Mouse (Mus musculus) G1E (cell line): ENCODE data around the gene Xlr5b. TPM values are rescaled to one million over a fixed set of nuclear protein-coding genes. Genes with fewer than 3 reads are reported as not detected.
"Not testable (repeated sequence)": the region's sequence is repeated elsewhere in the genome, so short reads cannot be mapped to it uniquely, and the experiment has no call there.

Experiments
- ATAC-seq: 2 replicates; pipeline ENCODE4 v1.8.0; 2016; ENCODE audit warnings: mild to moderate bottlenecking; ENCODE audit not compliant: insufficient number of reproducible peaks, poor library complexity, low FRiP score, severe bottlenecking; ENCODE audit errors: extremely low read depth
- DNase-seq: peaks from one replicate; pipeline ENCODE4 v3.0.0; 2012; ENCODE audit warnings: low spot score
- H3K27me3 ChIP-seq: 2 replicates; pipeline ENCODE4 v1.6.1; 2012; ENCODE audit warnings: mild to moderate bottlenecking, low read length, inconsistent platforms; ENCODE audit not compliant: insufficient read depth
- H3K36me3 ChIP-seq: replicated peaks from 2 replicates; pipeline ENCODE3; 2012; ENCODE audit warnings: mild to moderate bottlenecking, inconsistent platforms
- H3K4me1 ChIP-seq: 2 replicates; pipeline ENCODE4 v1.6.1; 2012; ENCODE audit warnings: low read depth, low read length, inconsistent platforms, mixed read lengths; ENCODE audit not compliant: insufficient read depth
- H3K4me3 ChIP-seq: 2 replicates; pipeline ENCODE4 v1.5.1; 2012; ENCODE audit warnings: low read depth, mild to moderate bottlenecking, inconsistent platforms, low read length, moderate library complexity, mixed read lengths
- H3K9me3 ChIP-seq: replicated peaks from 2 replicates; pipeline ENCODE4 v1.6.1; 2012; ENCODE audit warnings: inconsistent platforms
- polyA plus RNA-seq: library from polyadenylated mRNA; stranded (reverse); fragments of >175 nt; gene quantifications from 2 replicates; pipeline ENCODE4 v1.2.3, GENCODE M21; 2012
- total RNA-seq, 2 experiments: library from RNA; stranded (forward) in 1 of 2; stranded (reverse) in 1 of 2; fragments of 200-1000 nt in 1 of 2; fragments of >200 nt in 1 of 2; fragmentation: Nextera tagmentation in 1 of 2; gene quantifications; 2 replicates each; pipeline ENCODE4 v1.2.3; 2014 to 2017

Xlr5b gene
- total RNA-seq (2014; fragmentation: Nextera tagmentation) = not detected in 2 replicates
- total RNA-seq (2017) = not detected in 2 replicates
- polyA plus RNA-seq = not detected in 2 replicates

GRCm38 (mm10) chrX:73148496-73148895, at the start of gene Xlr5b:
Xlr5b (plus strand) TSS chrX:73148796.
- not testable (repeated sequence) for DNase-seq, H3K36me3 ChIP-seq, ATAC-seq, H3K4me3 ChIP-seq, H3K4me1 ChIP-seq, H3K27me3 ChIP-seq, H3K9me3 ChIP-seq

- not testable (repeated sequence) for ATAC-seq, H3K36me3 ChIP-seq, H3K4me3 ChIP-seq, DNase-seq, H3K27me3 ChIP-seq, H3K9me3 ChIP-seq, H3K4me1 ChIP-seq
These were observed 31.8 kb upstream of the Xlr5b start, which contains the start of gene Gm14685 for GRCm38 (mm10) chrX:73116747-73117146. Gm14685 (plus strand) TSS chrX:73117047.

GRCm38 (mm10) chrX:73122859-73123829, 25.5 kb upstream of the Xlr5b start:
- H3K4me1 ChIP-seq, H3K27me3 ChIP-seq, DNase-seq, ATAC-seq, H3K9me3 ChIP-seq, H3K4me3 ChIP-seq, H3K36me3 ChIP-seq: not testable (repeated sequence)

DNA sequence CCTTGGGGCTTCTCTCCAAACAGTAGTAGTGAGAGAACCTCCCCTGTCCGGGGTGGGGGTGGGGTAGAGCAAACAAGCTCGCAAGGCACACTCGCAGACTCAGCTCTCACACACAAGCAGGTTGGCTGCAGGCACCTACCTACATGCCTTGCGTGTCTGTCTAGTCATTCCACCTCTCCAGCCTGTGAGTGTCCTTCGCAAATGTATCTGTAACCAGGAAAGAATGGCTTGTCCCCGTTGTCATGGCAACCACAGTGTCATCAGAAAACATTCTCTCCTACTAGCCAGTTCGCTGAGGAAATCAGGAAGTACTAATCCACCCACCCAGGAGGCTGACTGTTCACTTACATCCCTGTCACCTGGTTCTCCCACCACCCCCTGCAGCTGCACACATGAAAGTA, 5.4 kb upstream of the Xlr5b start:
- not testable (repeated sequence) for H3K4me3 ChIP-seq, H3K9me3 ChIP-seq, ATAC-seq, DNase-seq, H3K27me3 ChIP-seq, H3K36me3 ChIP-seq, H3K4me1 ChIP-seq

DNA sequence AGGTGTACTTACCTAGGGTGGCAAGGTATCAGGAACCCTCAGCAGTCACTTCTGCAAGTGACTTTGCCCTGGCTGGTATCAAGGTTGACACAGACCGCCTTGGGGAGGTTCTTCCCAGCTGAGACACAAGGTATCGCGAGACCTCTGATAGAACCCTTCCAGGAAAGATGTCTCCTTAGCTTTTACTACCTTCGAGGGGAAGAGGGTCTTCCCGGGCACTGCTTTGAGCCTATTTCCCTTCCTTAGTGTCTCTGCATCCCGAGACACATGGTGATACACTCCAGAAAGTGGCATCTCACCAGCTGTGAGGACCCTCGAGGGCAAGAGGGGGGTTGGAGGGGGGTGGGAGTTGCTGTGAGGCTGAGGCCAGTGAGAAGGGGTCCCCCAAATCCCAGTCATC, 754 bp downstream of the Xlr5b start, which contains the start of gene DXBay18:
Gene DXBay18, minus strand, starts transcription at position 101 of the 400 bp plus-strand sequence.
- not testable (repeated sequence) for ATAC-seq, H3K27me3 ChIP-seq, H3K4me3 ChIP-seq

DNA sequence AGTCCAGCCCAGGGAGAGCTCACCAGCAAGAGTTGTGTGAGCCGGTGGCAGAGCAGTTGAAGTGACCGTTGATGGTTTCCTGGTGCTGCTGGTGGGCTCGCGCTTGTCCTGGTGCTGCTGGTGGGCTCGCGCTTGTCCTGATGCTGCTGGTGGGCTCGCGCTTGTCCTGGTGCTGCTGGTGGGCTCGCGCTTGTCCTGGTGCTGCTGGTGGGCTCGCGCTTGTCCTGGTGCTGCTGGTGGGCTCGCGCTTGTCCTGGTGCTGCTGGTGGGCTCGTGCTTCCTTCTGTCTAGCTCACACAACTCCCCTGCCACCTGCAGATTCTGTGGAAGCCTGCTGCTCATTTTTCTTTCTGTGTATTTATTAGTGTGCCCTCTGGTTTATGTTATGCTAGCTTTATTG, 28.3 kb downstream of the Xlr5b start, which contains the start of gene Spin2d:
Gene Spin2d, minus strand, starts transcription at position 101 of the 400 bp plus-strand sequence.
- not testable (repeated sequence) for H3K36me3 ChIP-seq, ATAC-seq, H3K27me3 ChIP-seq, H3K4me1 ChIP-seq, H3K4me3 ChIP-seq, H3K9me3 ChIP-seq, DNase-seq

More for the DNA sequence above, 754 bp downstream of the Xlr5b start, which contains the start of gene DXBay18:
- not testable (repeated sequence) for H3K9me3 ChIP-seq, H3K36me3 ChIP-seq, H3K4me1 ChIP-seq, DNase-seq

DNA sequence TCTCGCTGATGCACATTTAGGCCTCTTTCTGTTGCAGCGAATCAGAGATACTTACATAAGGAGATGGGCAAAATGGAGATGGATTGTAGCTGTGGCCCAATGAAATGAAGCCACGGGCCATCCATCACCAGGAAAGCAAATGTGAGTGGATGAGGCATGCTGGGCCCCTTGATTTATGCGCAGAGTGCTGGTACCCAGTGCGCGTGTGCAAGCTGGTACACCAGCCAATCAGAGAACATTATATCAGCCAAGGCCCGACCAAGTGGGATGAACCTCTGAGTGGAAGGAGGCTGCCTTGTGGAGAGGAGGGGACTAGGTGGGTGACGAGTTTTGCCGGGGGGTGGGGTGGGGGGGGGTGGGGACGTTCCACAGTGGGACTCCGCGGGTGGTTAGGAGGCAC, 43.3 kb downstream of the Xlr5b start, which contains the start of gene Xlr3b:
Gene Xlr3b, plus strand, starts transcription at position 274 of the 400 bp plus-strand sequence.
- not testable (repeated sequence) for H3K9me3 ChIP-seq, DNase-seq, ATAC-seq, H3K36me3 ChIP-seq, H3K27me3 ChIP-seq, H3K4me1 ChIP-seq, H3K4me3 ChIP-seq

Other genes with a start within 250 kb of the Xlr5b start
- gene Cetn2, start 230.4 kb upstream of the Xlr5b start, total RNA-seq (2014; fragmentation: Nextera tagmentation) = 18.5 and 22.1 TPM in 2 replicates
- gene Cetn2, start 230.4 kb upstream of the Xlr5b start, total RNA-seq (2017) = 140 and 157 TPM in 2 replicates
- gene Cetn2, start 230.4 kb upstream of the Xlr5b start, polyA plus RNA-seq = 3.2 and 4.6 TPM in 2 replicates
- gene Nsdhl, start 230.2 kb upstream of the Xlr5b start, total RNA-seq (2014; fragmentation: Nextera tagmentation) = 41.9 and 47.8 TPM in 2 replicates
- 50.2 and 51.2 TPM in 2 replicates for gene Nsdhl, start 230.2 kb upstream of the Xlr5b start, total RNA-seq (2017)
- gene Nsdhl, start 230.2 kb upstream of the Xlr5b start, polyA plus RNA-seq = 1.9 and 2.0 TPM in 2 replicates
- not detected in 2 replicates for gene Zfp185, start 161.5 kb upstream of the Xlr5b start, total RNA-seq (2014; fragmentation: Nextera tagmentation)
- gene Zfp185, start 161.5 kb upstream of the Xlr5b start, total RNA-seq (2017) = 0.11 TPM in 1 of 2 replicates, not detected in the other
- not detected in 2 replicates for gene Zfp185, start 161.5 kb upstream of the Xlr5b start, polyA plus RNA-seq
- gene Pnma5, start 111.7 kb upstream of the Xlr5b start, total RNA-seq (2014; fragmentation: Nextera tagmentation) = not detected in 2 replicates
- not detected in 2 replicates for gene Pnma5, start 111.7 kb upstream of the Xlr5b start, total RNA-seq (2017)
- gene Pnma5, start 111.7 kb upstream of the Xlr5b start, polyA plus RNA-seq = not detected in 2 replicates
- not detected in 2 replicates for gene Pnma3, start 84.0 kb upstream of the Xlr5b start, total RNA-seq (2014; fragmentation: Nextera tagmentation)
- gene Pnma3, start 84.0 kb upstream of the Xlr5b start, total RNA-seq (2017) = 0.05 TPM in 1 of 2 replicates, not detected in the other
- not detected in 2 replicates for gene Pnma3, start 84.0 kb upstream of the Xlr5b start, polyA plus RNA-seq
- not detected in 2 replicates for gene Xlr4a, start 66.3 kb upstream of the Xlr5b start, total RNA-seq (2014; fragmentation: Nextera tagmentation)
- gene Xlr4a, start 66.3 kb upstream of the Xlr5b start, total RNA-seq (2017) = not detected in 2 replicates
- gene Xlr4a, start 66.3 kb upstream of the Xlr5b start, polyA plus RNA-seq = not detected in 2 replicates
- not detected in 2 replicates for gene Xlr3a, start 51.7 kb upstream of the Xlr5b start, total RNA-seq (2014; fragmentation: Nextera tagmentation)
- gene Xlr3a, start 51.7 kb upstream of the Xlr5b start, total RNA-seq (2017) = 0.16 and 0.29 TPM in 2 replicates
- gene Xlr3a, start 51.7 kb upstream of the Xlr5b start, polyA plus RNA-seq = not detected in 2 replicates
- not detected in 2 replicates for gene Gm14685, start 31.7 kb upstream of the Xlr5b start, total RNA-seq (2014; fragmentation: Nextera tagmentation)
- gene Gm14685, start 31.7 kb upstream of the Xlr5b start, total RNA-seq (2017) = 0.16 TPM in 1 of 2 replicates, not detected in the other
- not detected in 2 replicates for gene Gm14685, start 31.7 kb upstream of the Xlr5b start, polyA plus RNA-seq
- not detected in 2 replicates for gene DXBay18, start 654 bp downstream of the Xlr5b start, total RNA-seq (2014; fragmentation: Nextera tagmentation)
- not detected in 2 replicates for gene DXBay18, start 654 bp downstream of the Xlr5b start, total RNA-seq (2017)
- not detected in 2 replicates for gene DXBay18, start 654 bp downstream of the Xlr5b start, polyA plus RNA-seq
- gene Spin2d, start 28.2 kb downstream of the Xlr5b start, total RNA-seq (2014; fragmentation: Nextera tagmentation) = not detected in 2 replicates
- gene Spin2d, start 28.2 kb downstream of the Xlr5b start, total RNA-seq (2017) = 0.11 TPM in 1 of 2 replicates, not detected in the other
- not detected in 2 replicates for gene Spin2d, start 28.2 kb downstream of the Xlr5b start, polyA plus RNA-seq
- not detected in 2 replicates for gene Xlr3b, start 43.4 kb downstream of the Xlr5b start, total RNA-seq (2014; fragmentation: Nextera tagmentation)
- 0.11 TPM in 1 of 2 replicates, not detected in the other for gene Xlr3b, start 43.4 kb downstream of the Xlr5b start, total RNA-seq (2017)
- gene Xlr3b, start 43.4 kb downstream of the Xlr5b start, polyA plus RNA-seq = not detected in 2 replicates
- gene Xlr4b, start 65.5 kb downstream of the Xlr5b start, total RNA-seq (2014; fragmentation: Nextera tagmentation) = not detected in 2 replicates
- gene Xlr4b, start 65.5 kb downstream of the Xlr5b start, total RNA-seq (2017) = 0.11 TPM in 1 of 2 replicates, not detected in the other
- gene Xlr4b, start 65.5 kb downstream of the Xlr5b start, polyA plus RNA-seq = not detected in 2 replicates
- gene F8a, start 79.5 kb downstream of the Xlr5b start, total RNA-seq (2014; fragmentation: Nextera tagmentation) = 2.0 and 2.3 TPM in 2 replicates
- gene F8a, start 79.5 kb downstream of the Xlr5b start, total RNA-seq (2017) = 5.9 and 6.1 TPM in 2 replicates
- gene F8a, start 79.5 kb downstream of the Xlr5b start, polyA plus RNA-seq = 14.7 and 18.2 TPM in 2 replicates
- gene Xlr4c, start 94.3 kb downstream of the Xlr5b start, total RNA-seq (2014; fragmentation: Nextera tagmentation) = not detected in 2 replicates
- 0.33 TPM in 1 of 2 replicates, not detected in the other for gene Xlr4c, start 94.3 kb downstream of the Xlr5b start, total RNA-seq (2017)
- gene Xlr4c, start 94.3 kb downstream of the Xlr5b start, polyA plus RNA-seq = not detected in 2 replicates
- gene Xlr3c, start 116.6 kb downstream of the Xlr5b start, total RNA-seq (2014; fragmentation: Nextera tagmentation) = not detected in 2 replicates
- 0.16 TPM in 1 of 2 replicates, not detected in the other for gene Xlr3c, start 116.6 kb downstream of the Xlr5b start, total RNA-seq (2017)
- not detected in 2 replicates for gene Xlr3c, start 116.6 kb downstream of the Xlr5b start, polyA plus RNA-seq
- not detected in 2 replicates for gene Xlr5a, start 144.2 kb downstream of the Xlr5b start, total RNA-seq (2014; fragmentation: Nextera tagmentation)
- gene Xlr5a, start 144.2 kb downstream of the Xlr5b start, total RNA-seq (2017) = not detected in 2 replicates
- gene Xlr5a, start 144.2 kb downstream of the Xlr5b start, polyA plus RNA-seq = not detected in 2 replicates
- not detected in 2 replicates for gene Xlr5c, start 144.2 kb downstream of the Xlr5b start, total RNA-seq (2014; fragmentation: Nextera tagmentation)
- gene Xlr5c, start 144.2 kb downstream of the Xlr5b start, total RNA-seq (2017) = 0.27 TPM in 1 of 2 replicates, not detected in the other
- gene Xlr5c, start 144.2 kb downstream of the Xlr5b start, polyA plus RNA-seq = not detected in 2 replicates
- not detected in 2 replicates for gene Gm45015, start 188.0 kb downstream of the Xlr5b start, total RNA-seq (2014; fragmentation: Nextera tagmentation)
- gene Gm45015, start 188.0 kb downstream of the Xlr5b start, total RNA-seq (2017) = not detected in 2 replicates
- gene Gm45015, start 188.0 kb downstream of the Xlr5b start, polyA plus RNA-seq = not detected in 2 replicates
- 13.0 and 21.1 TPM in 2 replicates for gene Zfp275, start 193.8 kb downstream of the Xlr5b start, total RNA-seq (2014; fragmentation: Nextera tagmentation)
- 9.4 and 9.9 TPM in 2 replicates for gene Zfp275, start 193.8 kb downstream of the Xlr5b start, total RNA-seq (2017)
- gene Zfp275, start 193.8 kb downstream of the Xlr5b start, polyA plus RNA-seq = 2.0 TPM in 2 replicates
- gene Gm18336, start 249.9 kb downstream of the Xlr5b start, total RNA-seq (2014; fragmentation: Nextera tagmentation) = not detected in 2 replicates
- not detected in 2 replicates for gene Gm18336, start 249.9 kb downstream of the Xlr5b start, total RNA-seq (2017)
- not detected in 2 replicates for gene Gm18336, start 249.9 kb downstream of the Xlr5b start, polyA plus RNA-seq